Mouse (Mus musculus) CD4-positive, CD25-positive, alpha-beta regulatory T cell, adult 4 months (primary cell): Measurements from ENCODE around the gene Prss57. TPM values are rescaled to one million over a fixed set of nuclear protein-coding genes. Genes with fewer than 3 reads are reported as not detected.
"Not testable (repeated sequence)": the region's sequence is repeated elsewhere in the genome, so short reads cannot be mapped to it uniquely, and the experiment has no call there.

Source experiments
- ATAC-seq: one replicate; pipeline ENCODE4 v1.8.0; 2017
- polyA plus RNA-seq, 2 experiments: library from polyadenylated mRNA; unstranded; fragments of 100-300 nt; shearing (Covaris generic); gene quantifications; one replicate each; pipeline ENCODE4 v1.2.1; 2017

Prss57 gene
- polyA plus RNA-seq, 2 experiments from 2014 or later: not detected

DNA sequence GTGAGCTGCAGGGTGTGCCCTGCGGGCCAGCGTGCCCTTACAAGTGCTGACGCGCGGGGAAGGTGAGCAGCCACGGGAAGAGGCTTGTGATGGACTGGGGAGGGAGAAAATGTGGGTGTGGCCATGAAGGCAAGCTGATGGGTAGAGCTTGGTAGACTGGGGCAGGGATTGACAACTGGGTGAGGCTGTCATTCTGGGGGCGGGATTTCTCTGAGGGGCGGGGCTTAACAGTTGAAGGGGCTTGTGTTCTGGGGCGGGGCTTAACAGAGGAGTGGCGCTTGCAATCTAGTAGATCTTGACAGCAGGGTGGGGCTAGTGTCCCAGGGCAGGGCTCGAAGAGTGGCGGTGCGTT lies 10.1 kb downstream of the Prss57 start:
- peak; percentile 62 for ATAC-seq

DNA sequence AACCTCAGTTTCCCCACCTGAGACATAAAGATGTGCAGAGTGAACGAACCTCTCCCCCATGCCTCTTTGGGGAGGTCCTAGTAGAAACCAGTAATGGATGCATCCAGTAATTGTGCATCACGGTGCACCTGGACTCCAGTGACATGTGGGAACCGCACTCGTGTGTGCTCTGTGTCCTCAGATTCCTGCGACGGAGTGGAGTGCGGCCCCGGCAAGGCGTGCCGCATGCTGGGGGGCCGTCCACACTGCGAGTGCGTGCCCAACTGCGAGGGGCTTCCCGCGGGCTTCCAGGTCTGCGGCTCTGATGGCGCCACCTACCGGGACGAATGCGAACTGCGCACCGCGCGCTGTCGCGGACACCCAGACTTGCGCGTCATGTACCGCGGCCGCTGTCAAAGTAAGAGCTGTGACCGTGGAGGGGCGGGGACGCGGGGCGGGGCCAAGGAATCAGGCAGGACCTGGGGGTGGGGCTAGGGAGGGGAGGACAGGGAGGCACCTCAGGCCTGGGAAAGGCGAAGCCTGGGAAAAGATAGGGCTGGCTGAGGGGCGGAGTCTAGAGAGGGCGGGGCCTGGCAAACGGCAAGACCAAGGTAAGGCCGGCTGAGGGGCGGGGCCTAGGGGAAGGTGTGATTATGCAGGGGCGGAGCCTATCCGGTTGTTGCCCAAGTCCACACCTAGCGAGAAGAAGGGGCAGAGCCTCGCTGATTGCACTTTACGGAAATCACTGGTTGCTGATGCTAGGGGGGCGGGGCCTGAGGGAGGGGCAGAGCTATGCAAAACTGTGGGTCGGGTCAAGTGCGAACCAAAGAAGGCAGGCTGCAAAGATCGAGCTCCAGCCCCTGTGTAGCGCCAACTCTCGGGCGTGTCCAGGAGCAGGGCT lies 10.7 kb downstream of the Prss57 start:
- peak; percentile 80 for ATAC-seq

DNA sequence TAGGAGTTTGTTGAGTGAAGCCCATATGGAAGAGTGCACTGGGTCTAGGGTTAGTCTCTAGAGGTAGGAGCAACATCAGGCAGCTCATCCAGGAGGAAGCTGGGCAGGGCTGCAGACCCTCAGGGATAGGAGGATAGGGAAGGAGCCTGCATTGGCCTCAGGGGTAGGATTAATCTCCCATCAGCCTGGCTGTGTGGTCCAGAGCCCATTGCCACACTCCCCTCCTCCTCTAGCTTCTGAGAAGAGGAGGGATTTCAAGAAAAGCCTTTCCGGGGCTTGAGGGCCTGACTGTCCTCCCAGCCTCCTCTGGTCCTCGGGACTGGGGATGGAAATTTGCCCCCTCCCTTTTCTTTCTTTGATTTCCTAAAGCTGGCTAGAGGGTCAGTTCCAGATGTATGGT lies 11.6 kb downstream of the Prss57 start:
- ATAC-seq: no peak

DNA sequence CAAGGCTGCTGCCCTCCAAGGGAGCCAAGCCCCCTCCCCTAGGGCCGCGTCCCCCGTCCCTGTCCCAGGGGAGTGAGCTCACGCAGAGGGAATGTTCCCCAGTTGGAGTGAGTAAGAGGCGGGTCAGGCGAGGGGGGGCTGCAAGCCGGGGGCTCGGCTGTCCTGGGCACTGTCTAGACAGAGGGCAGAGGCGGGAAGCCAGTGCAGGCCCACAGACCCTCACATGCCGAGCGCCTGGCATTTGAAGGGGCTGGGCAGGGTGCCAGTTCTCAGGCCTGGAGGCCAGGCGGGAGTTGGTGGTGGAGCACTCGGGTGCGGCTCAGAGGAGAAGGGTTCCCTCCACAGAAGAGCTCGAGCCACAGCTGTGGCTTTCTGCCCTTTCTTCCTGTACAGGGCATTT lies 12.8 kb downstream of the Prss57 start:
- ATAC-seq: no peak

DNA sequence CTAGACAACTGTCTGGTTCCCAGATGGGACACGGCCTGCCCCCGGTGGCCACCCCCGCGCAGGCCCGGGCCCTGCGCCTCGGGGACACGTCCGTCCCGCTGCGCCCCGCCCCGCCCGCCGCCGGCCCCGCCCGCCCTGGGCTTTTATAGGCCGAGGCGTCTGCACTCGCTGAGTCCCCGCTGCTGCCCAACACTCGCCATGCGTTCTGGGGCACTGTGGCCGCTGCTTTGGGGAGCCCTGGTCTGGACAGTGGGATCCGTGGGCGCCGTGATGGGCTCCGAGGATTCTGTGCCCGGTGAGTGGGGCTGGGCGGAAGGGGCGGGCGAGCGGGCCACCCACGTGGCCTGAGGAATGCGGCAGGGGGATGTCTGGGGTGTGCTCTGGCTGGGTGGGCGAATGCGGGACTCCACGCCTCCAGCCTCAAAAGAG lies 13.6 kb downstream of the Prss57 start, which contains the start of gene Fstl3:
Gene Fstl3, plus strand, starts transcription at position 170 of the 429 bp plus-strand sequence.
- ATAC-seq: no peak

DNA sequence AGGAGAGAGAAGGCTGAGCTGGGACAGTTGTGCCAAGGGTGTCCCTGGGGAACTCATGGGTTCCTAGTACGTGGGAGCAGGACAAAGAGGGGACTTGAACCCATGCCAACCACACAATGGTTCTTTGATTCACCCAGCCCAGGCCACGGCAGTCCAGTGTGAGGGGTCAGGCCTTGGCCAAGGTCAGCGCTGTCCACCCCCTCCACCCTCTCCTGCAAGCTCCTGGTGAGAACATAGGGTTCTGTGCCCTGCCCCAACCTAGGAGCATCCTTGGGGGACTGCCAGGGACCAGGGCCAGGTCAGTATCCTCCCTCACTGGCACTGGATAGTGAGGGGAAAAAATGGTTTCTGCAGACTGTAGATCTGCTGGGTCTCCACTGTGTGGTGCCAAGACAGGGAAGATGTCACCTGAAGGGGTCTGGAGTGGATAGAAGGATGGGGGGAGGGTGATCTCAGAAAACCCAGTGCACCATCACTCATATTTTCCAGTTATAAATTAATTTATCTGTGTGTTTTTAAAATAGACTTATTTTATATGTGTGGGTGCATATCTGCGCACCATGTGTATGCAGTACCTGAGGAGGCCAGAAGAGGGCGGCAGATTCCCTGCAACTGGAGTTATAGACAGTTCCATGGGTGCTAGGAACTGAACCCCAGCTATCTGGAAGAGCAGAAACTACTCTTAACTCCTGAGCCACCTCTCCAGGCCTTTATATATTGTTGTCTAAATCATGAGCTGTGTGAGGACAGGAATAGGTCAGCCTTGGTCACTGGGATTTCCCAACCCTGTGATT lies 16.1 kb downstream of the Prss57 start:
- no peak for ATAC-seq

DNA sequence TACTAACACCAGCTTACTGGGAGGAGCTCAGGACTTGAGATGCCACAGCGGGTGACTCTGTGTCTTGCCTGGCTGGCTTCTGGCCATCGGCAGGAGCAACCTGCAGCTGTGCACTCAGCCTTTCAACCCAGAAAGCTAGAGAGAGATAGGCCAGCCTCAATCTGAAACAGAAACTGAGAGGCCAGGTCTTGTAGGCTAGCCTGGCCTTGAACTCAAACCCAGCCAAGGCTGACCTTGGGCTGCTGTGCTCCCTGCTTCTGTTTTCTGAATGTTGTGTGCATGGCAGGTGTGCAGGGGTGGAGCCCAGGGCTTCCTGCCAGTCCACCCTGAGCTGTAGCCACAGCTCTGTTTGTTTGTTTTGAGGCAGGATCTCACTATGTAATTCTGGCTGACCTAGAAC lies 17.6 kb downstream of the Prss57 start:
- ATAC-seq: no peak

DNA sequence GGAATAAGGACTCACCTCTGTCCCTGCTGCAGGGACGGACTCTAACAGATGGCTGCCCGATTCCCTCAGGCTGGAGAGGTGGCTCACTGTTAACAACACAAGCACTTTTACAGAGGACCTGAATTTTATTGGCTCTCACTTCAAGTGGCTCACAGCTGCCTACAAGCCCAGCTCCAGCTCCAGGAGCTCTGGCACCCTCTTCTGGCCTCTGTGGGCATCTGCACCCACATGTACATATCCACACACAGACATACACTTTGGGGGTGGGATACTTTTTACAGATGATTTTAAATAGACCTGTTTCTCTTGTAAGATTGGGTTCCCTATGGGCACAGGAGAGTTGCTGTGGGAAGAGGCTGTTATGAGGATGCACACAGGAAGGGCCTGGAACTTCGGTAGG lies 18.4 kb downstream of the Prss57 start:
- ATAC-seq: no peak

DNA sequence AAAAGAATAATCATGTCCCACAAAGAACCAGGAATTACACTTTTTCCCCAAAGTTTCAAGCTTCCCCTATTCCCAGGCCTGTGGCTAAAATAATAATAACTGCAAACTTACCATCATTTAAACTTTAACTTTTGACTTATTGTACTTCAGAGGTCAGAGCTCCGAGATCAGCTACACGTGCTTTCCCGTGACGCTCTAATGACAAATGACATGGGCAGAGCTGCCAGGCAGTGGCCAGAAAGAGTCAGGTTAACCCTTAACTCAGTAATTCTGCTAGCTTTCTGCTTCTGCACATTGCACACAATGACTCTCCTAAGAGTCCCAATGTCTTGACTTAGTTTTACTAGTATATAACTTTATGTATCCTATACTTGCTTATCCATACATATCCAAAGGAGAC lies 21.4 kb downstream of the Prss57 start:
- ATAC-seq: no peak

DNA sequence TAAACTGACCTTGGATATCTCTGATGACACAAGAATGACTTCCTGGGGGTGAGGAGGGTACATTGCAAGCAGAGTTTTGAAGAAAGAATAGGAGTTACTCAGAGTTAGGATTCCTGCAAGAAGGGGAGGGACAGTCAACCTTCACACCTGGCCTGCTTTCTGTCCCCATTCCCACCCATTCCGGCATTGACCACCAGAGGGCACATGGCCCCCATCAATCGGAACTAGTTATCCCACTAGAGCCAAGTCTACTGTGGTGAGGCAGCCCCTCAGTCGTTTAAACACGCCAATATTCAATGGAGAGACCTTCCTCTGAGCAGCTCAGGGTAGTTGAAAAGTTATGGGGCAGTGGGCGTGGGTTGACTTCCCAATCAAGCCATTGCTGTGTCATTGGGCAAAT lies 22.4 kb downstream of the Prss57 start:
- no peak for ATAC-seq

DNA sequence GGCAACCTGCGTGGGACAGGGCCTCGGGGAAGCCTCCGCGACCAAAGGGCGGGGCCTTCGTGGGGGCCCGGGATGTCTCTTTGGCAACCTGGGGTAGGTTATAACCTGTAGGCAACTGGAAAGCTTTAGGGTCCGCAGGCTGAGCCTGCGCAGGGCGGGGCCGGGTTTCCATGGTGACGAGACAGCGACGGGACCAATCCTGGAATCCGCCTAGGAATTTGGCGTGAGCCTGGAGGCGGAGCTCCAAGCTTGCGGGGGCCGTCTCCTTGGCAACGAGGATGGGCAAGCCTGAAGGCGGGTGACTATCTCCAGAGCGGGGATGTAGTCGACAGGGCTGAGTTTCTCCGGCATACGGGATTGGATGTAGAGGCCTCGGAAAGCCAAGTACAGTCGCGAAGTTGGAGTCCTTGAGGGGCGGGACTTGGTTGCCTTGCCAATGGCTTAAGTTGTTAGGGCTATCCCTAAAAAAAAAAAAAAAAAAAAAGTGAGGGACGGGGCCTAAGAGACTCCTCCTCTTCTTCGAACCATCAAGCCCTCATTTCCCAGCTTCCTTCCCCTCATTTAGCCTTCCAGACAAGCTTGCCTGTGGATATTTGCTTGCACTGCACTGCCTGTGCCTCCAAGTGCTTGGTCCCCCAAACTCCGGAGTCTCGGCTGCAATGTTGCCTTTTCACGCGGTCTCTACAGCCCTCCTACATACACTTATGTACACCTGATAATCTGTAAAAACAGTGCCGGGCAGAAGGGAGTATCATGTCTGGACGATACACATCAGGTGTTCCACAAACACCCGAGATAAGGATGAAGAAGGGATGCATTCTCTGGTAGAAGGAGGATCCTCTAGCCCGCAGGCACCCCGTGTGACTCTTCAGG lies 23.2 kb downstream of the Prss57 start:
- ATAC-seq: peak; percentile 33

DNA sequence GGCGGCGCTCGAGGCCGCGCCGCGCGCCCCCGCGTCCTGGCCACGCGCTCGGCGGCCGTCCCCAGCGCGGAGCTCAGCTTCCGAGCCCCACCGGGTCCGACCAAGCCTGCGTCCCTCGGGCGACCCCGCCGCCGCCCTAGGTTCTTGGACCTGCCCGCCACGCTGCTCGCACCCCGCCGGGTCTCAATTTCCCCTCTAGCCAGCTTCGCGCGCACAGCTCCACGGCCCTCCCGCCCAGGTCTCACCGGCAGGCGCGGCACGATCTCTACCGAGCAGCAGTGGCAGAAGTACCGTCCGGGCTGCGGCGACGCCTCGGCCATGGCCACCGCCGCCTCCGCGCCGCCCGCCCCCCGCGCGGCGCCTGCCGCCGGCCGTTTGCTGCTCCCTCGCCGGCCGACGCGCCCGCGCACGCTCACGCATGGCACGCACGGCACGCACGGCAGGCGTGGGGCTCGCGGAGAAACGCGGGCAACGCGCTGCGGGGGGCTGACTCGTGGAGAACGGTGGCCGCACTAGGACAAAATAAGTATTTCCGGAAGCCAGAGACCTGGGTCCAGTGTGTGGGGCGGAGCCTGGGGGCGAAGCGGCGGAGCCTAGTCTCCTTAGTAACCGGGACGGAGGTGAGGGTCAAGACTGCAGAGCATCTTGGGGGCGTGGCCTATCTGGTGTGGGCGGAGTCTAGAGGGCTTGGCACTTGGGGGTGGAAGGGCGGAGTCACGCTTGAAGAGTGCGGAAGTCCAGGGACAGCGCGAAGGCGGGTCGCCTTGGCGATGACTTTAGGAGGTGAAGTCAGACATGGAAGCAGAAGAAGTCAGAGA lies 24.0 kb downstream of the Prss57 start, which contains the start of gene Rnf126:
Gene Rnf126, minus strand, starts transcription at position 445 of the 818 bp plus-strand sequence.
- ATAC-seq: peak; percentile 91

DNA sequence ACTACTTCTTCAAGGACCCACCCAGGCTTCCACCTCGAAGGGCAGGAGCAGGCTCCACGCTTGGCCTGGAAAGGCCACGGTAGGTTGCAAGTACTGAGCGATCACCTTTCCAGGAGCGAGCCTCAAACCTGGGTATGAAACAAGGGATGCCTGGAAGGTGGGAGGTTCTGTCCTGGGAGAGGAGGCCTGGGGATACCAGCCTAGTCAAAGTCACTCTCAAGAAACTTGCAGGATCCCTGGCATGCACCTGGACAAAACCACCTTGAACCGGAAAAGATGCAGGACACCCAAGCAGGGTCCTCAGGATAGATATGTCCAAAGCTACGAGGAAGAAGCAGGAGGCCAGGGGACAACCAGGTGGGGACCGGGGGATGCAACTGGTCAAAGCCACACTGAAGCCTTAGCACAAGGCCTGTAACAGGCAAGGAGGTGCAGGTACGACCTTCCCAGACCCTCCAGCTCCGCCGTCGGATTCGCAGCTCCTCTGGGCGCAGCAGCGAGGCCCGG lies 24.7 kb downstream of the Prss57 start:
- no peak for ATAC-seq

DNA sequence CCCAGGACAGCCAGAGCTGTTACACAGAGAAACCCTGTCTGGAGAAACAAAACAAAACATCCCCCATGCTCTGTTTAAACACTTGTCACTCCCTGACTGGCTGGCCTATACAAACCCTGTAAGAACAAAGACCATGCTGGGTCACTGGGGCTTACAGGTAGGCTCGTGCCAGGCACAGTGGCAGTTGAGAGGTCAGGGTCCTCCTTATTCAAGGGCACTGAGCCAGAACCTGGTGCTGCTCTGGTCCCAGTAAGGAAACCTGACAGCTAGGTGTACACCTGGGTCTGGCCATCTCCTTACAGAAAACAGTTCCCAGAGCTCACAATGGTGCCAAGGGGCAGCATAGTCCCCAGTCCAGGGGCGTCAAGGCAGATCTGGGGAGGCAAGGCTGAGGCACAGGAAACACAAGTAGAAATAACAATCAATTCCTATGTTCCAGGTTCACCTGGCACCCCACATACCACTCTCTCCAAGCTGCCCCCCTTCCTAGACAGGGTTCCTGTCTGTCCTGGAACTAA lies 25.5 kb downstream of the Prss57 start:
- no peak for ATAC-seq

DNA sequence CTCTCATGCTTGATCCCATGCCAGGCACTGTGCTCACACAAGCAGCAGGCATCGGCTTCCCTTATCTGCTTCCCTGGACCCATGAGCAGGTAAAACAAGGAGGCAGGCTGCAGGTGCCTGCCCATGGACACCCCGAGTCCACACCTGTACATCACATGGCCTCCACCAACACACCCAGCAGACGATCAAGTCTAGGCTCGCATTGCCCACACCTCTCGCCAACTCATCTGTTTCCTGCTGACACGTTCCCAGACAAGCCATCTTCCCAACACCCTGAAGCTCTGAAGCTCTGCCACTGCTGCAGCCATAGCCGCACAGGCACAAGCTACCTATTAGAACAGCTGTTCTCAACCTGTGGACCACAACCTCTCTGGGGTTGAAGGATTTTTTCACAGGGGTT lies 26.5 kb downstream of the Prss57 start:
- no peak for ATAC-seq

DNA sequence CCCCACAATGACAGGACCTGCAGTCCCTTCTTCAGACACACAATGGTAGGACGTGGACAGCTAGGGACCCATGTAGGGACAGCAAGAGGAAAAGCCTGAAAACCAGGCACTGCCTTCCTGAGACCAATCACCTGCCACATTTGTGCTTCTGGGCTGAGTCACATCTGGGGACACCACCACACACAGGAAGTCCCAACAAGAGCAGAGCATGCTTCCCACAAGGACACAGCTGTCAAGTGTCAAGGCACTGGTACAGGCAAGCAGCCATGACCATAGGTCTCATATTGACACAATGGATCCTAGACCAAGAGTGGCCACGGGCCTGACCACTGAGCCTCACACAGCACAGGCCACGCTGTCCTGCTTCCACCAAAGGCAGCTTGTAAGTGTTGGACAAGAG lies 27.9 kb downstream of the Prss57 start:
- no peak for ATAC-seq

DNA sequence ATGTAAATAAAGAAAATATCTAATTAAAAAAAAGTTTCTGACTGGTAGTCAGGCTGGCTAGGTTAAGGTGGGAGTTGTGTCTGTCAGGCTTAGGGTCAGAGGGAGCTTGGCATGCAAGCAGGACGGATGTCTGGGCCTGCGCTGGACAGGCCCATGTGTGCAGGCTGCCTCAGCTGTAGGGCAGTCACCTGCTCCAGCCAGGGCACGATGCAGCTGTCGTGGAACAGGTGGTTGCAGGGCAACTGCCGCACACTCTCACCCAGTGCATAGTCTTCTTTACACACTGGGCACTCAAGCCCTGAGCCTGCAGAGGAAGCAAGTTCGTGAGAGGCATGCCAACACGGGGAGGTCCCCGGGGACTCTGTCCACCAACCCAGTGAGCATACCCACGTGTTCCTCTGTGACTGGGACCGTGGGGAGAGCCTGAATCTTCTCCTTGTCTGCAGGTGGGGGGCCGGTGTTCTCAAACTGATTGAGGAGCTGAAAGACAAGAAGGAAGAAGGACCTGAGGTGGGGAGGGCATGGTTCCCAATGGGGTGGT lies 30.1 kb downstream of the Prss57 start:
- no peak for ATAC-seq

DNA sequence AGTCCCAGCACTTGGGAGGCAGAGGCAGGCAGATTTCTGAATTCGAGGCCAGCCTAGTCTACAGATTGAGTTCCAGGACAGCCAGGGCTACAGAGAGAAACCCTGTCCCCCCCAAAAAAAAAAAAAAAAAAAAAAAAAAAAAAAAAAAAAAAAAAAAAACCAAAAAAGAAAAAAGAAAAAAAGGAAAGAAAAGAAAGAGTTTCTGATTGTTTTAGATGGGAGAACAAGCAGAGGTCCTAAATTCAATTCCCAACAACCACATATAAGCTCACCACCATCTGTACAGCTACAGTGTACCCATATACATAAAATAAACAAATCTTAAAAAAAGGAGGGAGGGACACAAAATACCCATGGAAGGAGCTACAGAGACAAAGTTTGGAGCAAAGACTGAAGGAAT lies 31.1 kb downstream of the Prss57 start:
- not testable (repeated sequence) for ATAC-seq

DNA sequence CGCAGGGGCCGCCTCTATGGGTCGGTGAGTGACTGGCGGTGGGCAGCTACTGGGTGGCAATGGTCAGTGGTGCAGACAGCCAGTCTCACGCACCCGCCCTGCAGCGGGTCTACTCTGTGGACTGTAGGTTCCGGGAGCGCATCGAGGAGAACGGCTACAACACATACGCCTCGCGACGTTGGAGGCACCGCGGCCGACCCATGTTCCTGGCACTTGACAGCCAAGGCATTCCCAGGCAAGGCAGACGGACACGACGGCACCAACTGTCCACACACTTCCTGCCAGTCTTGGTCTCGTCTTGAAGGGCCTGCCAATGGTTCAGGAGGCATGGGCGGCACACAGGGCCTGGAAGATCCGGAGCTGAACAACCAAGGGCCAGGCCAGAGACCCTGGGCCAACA lies 34.1 kb downstream of the Prss57 start:
- no peak for ATAC-seq

DNA sequence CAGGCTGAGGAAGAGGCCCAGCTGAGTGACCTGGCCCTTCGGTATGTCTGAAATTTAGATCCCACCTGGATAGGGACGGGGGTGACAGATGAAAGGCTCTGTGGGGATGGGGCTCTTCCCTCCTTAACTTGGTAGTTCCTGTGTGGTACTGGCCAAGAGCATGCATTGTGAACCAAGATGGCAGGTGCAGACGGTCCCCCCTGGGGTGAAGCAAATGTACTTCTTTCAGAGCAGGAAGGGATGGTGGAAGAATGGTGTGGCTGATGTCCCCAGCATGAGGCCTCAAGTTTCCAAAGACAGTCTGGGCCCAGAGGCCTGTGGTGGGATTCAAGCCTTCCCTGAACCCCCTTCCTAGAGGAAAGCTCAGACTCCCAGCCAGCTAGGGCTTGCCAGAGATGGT lies 34.9 kb downstream of the Prss57 start:
- ATAC-seq: no peak
